Mouse (Mus musculus) lung, embryonic 14.5 days (tissue): ENCODE measurements at regions not wholly inside any gene's neighbourhood (a gene's known extent, or its start where the extent isn't known, plus 50 kb on each side); places are given as distances from the start of the nearest gene placed in this dataset.

Experiments used
- ATAC-seq: fragments of 200-750 bp; cut with Nextera tagmentation; 2 replicates; pipeline ENCODE4 v1.8.0; 2017; ENCODE audit warnings: mild to moderate bottlenecking, moderate TSS enrichment, moderate library complexity; ENCODE audit not compliant: insufficient read depth
- DNase-seq: peaks from one replicate; pipeline ENCODE4 v3.0.0-alpha.2; 2015
- H3K27ac ChIP-seq: fragments of 300-500 bp; sonication (generic); 2 replicates; pipeline ENCODE4 v1.5.1; 2014; ENCODE audit warnings: low read depth, mild to moderate bottlenecking, moderate library complexity
- H3K27me3 ChIP-seq: fragments of 300-500 bp; sonication (generic); 2 replicates; pipeline ENCODE4 v1.6.1; 2014; ENCODE audit warnings: low read length, control low read depth; ENCODE audit not compliant: insufficient read depth
- H3K36me3 ChIP-seq: fragments of 300-500 bp; sonication (generic); 2 replicates; pipeline ENCODE4 v1.6.1; 2014; ENCODE audit warnings: control low read depth; ENCODE audit not compliant: insufficient read depth
- H3K4me1 ChIP-seq: fragments of 300-500 bp; sonication (generic); 2 replicates; pipeline ENCODE4 v1.6.1; 2014; ENCODE audit warnings: antibody characterized with exemption, control low read depth; ENCODE audit not compliant: insufficient read depth
- H3K4me2 ChIP-seq: fragments of 300-500 bp; sonication (generic); 2 replicates; pipeline ENCODE4 v1.6.1; 2014; ENCODE audit warnings: mild to moderate bottlenecking
- H3K4me3 ChIP-seq: fragments of 300-500 bp; sonication (generic); 2 replicates; pipeline ENCODE4 v1.5.1; 2014; ENCODE audit warnings: low read depth, low read length
- H3K9ac ChIP-seq: fragments of 300-500 bp; sonication (generic); 2 replicates; pipeline ENCODE4 v1.6.1; 2014
- H3K9me3 ChIP-seq: fragments of 300-500 bp; sonication (generic); 2 replicates; pipeline ENCODE4 v1.6.1; 2016; ENCODE audit warnings: low read depth, low read length, control low read depth
- CTCF ChIP-seq: IDR thresholded peaks from 2 replicates; pipeline ENCODE4 v1.5.1; 2016; ENCODE audit warnings: antibody characterized with exemption, low read depth
- WGBS: fragments of 180-500 bp; shearing (Covaris S2); extraction: QIAGEN DNeasy Blood & Tissue Kit; methylation state at CpG from one replicate; pipeline ENCODE4 v1.1.7; 2014; 5-methylcytosine and 5-hydroxymethylcytosine counted together

- Histone ChIP-seq H3K4me1 (no peaks in the 10 kb centered on the region), H3K27me3 (no peaks in the 10 kb centered on the region), H3K4me3 (no peak overlapping the region), H3K9ac (no peak overlapping the region), H3K9me3 (no peaks in the 10 kb centered on the region), H3K36me3 (no peaks in the 10 kb centered on the region), H3K4me2 (no peak overlapping the region), H3K27ac (no peak overlapping the region)
- 73% methylated on average over 6 of the region's 6 CpGs for WGBS
- DNase-seq, result no peak
- ATAC-seq, result no peak
- no peak for TF ChIP-seq CTCF
These were observed 622.2 kb downstream of the Ets1 start for GRCm38 (mm10) chr9:33258241-33258640.

- H3K27me3 ChIP-seq, result no peaks in the 10 kb centered on the region
- no peak overlapping the region for H3K4me2 ChIP-seq
- DNase-seq (peak; percentile 80), ATAC-seq (peak; percentile 49; the same call in 1 of the 2 replicates)
- no peaks in the 10 kb centered on the region for H3K4me1 ChIP-seq
- no peak overlapping the region for H3K27ac ChIP-seq
- TF ChIP-seq CTCF, result peak; percentile 83
- H3K9me3 ChIP-seq, result no peaks in the 10 kb centered on the region
- H3K36me3 ChIP-seq, result no peaks in the 10 kb centered on the region
- no peak overlapping the region for H3K9ac ChIP-seq
- H3K4me3 ChIP-seq, result no peak overlapping the region
- 27% methylated on average over 4 of the region's 4 CpGs for WGBS
These were observed 624.1 kb downstream of the Ets1 start for GRCm38 (mm10) chr9:33260171-33260570.

- H3K4me3 ChIP-seq, result no peak overlapping the region
- H3K27ac ChIP-seq, result no peak overlapping the region
- DNase-seq, result no peak
- H3K9me3 ChIP-seq, result no peaks in the 10 kb centered on the region
- 86% methylated on average over 5 of the region's 5 CpGs for WGBS
- H3K4me2 ChIP-seq, result no peak overlapping the region
- TF ChIP-seq CTCF, result no peak
- H3K4me1 ChIP-seq, result no peaks in the 10 kb centered on the region
- no peak for ATAC-seq
- H3K27me3 ChIP-seq, result no peaks in the 10 kb centered on the region
- no peaks in the 10 kb centered on the region for H3K36me3 ChIP-seq
- H3K9ac ChIP-seq, result no peak overlapping the region
These were observed 653.4 kb downstream of the Ets1 start for GRCm38 (mm10) chr9:33289381-33289780.

DNA sequence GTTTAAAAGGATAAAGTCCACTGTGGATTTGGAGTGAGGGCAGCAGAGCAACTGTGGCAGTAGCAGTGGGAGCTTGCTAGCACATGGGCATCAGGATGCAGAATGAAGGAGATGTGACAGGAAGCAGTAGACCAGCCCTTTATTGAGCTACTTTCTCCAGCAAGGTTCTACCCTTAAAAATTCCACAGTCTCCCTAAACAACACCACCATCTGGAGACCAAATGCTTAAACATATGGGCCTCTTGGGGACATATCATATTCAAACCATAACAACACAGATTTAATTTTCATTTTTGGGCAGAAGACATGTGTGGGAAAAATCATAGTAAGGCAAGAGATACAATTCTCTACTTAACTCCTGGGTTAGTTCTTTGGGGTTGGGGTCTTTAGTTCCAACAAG, 656.1 kb downstream of the Ets1 start:
- no peak overlapping the region for H3K9ac ChIP-seq
- no peaks in the 10 kb centered on the region for H3K27me3 ChIP-seq
- ATAC-seq, result no peak
- H3K36me3 ChIP-seq, result no peaks in the 10 kb centered on the region
- TF ChIP-seq CTCF, result no peak
- no peak overlapping the region for H3K4me3 ChIP-seq
- no peaks in the 10 kb centered on the region for H3K4me1 ChIP-seq
- H3K27ac ChIP-seq, result no peak overlapping the region
- no peaks in the 10 kb centered on the region for H3K9me3 ChIP-seq
- no peak overlapping the region for H3K4me2 ChIP-seq
- DNase-seq, result no peak

DNA sequence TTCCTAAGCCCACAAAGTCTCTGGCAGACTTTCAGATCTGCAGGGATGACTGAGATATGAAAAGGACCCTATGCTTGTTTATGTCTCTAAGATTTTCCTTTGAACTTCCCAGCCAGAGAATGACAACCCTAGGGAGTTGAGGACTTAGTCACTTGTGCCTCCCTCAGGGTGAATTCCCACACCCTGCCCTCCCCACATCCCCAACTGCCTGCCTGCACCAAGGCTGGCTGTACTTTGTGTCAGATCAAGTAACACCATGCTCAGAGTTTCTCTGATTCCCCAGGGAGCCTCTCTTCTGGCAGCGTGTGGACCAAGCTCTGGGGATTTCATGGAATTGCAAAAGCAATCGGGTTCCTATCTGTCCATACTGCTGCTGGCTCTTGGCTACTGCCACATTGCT, 659.9 kb downstream of the Ets1 start:
- H3K4me1 ChIP-seq, result no peaks in the 10 kb centered on the region
- no peak overlapping the region for H3K9ac ChIP-seq
- H3K27me3 ChIP-seq, result no peaks in the 10 kb centered on the region
- H3K4me3 ChIP-seq, result no peak overlapping the region
- H3K27ac ChIP-seq, result no peak overlapping the region
- ATAC-seq, result no peak
- H3K4me2 ChIP-seq, result no peak overlapping the region
- no peaks in the 10 kb centered on the region for H3K9me3 ChIP-seq
- WGBS, result 22% methylated on average over 2 of the region's 2 CpGs
- no peaks in the 10 kb centered on the region for H3K36me3 ChIP-seq
- TF ChIP-seq CTCF, result no peak
- no peak for DNase-seq

DNA sequence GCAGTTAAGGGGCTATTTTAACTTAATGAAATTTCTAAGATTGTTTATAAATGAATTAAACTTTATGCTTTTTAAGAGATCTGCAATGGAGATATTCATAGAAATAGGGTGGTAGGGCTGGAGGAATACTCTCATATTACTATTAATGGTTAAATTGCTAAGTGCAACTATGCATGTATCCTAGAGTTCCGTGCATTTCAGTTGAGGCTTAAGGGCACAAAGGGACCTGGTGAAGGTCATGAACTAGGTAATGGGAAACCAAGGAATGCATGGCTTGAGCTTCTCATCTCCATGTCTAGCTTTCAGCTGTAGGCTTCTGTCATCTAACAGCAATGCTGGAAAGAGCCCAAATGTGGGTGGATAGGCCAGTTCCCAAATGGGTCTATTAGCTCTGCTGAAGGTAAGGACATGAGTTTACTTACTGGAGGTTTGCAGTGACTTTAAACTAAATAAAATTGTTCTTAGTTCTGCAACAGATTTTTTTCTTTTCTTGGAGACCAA, 683.6 kb downstream of the Ets1 start:
- DNase-seq, result no peak
- no peak overlapping the region for H3K4me2 ChIP-seq
- no peak for TF ChIP-seq CTCF
- 73% methylated on average over 1 of the region's 1 CpGs for WGBS
- H3K36me3 ChIP-seq, result no peaks in the 10 kb centered on the region
- H3K27ac ChIP-seq, result no peak overlapping the region
- no peaks in the 10 kb centered on the region for H3K9me3 ChIP-seq
- H3K27me3 ChIP-seq, result no peaks in the 10 kb centered on the region
- no peak for ATAC-seq
- H3K9ac ChIP-seq, result no peak overlapping the region
- no peaks in the 10 kb centered on the region for H3K4me1 ChIP-seq
- no peak overlapping the region for H3K4me3 ChIP-seq

DNA sequence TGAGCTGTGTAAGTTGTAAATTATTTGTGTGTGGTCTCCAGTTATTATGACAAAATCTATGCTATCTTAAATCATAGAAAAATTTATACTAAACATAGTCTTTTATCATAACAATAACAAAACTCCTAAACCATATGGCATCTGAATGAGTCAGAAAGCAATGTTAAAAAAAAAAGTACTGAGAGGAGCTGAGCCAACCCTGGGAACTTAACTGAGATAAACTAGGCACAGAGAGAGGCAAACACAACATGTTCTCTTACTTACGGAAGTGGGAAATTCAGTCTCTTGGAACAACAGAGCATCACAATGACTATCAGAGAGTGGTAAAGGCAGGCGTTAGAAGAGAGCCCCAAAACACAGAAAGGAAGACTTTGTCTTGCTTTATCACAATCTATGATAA, 691.7 kb downstream of the Ets1 start:
- Histone ChIP-seq H3K9ac (no peak overlapping the region), H3K27me3 (no peaks in the 10 kb centered on the region), H3K9me3 (no peaks in the 10 kb centered on the region), H3K4me2 (no peak overlapping the region), H3K36me3 (no peaks in the 10 kb centered on the region), H3K27ac (no peak overlapping the region), H3K4me1 (no peaks in the 10 kb centered on the region), H3K4me3 (no peak overlapping the region)
- 58% methylated on average over 2 of the region's 2 CpGs for WGBS
- TF ChIP-seq CTCF, result no peak
- ATAC-seq (no peak; the same call in 1 of the 2 replicates), DNase-seq (no peak)

DNA sequence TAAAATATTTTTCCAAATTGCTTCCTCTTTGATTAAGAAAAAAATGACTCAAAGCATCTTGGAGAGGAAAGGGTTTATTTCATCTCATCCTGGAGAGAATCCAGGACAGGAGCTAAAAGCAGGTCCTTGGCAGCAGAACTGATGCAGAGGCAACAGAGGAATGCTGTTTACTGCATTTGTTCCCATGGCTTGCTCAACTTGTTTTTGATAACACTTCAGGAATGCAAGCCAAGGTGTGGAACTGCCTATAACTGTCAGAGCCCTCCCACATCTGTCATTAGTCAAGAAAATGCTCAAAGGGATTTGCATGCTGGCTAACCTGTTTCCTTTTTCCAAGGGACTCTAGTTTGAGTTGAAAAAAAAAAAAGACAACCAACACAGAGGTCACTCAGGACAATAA, 714.2 kb downstream of the Ets1 start:
- Histone ChIP-seq H3K36me3 (no peaks in the 10 kb centered on the region), H3K9me3 (no peaks in the 10 kb centered on the region), H3K4me2 (no peak overlapping the region), H3K27ac (no peak overlapping the region), H3K4me3 (no peak overlapping the region), H3K9ac (no peak overlapping the region), H3K27me3 (no peaks in the 10 kb centered on the region), H3K4me1 (no peaks in the 10 kb centered on the region)
- TF ChIP-seq CTCF, result no peak
- DNase-seq, result no peak
- ATAC-seq, result no peak
